15 mouse cellular contexts compared by ENCODE assay signal in the genomic region with DNA sequence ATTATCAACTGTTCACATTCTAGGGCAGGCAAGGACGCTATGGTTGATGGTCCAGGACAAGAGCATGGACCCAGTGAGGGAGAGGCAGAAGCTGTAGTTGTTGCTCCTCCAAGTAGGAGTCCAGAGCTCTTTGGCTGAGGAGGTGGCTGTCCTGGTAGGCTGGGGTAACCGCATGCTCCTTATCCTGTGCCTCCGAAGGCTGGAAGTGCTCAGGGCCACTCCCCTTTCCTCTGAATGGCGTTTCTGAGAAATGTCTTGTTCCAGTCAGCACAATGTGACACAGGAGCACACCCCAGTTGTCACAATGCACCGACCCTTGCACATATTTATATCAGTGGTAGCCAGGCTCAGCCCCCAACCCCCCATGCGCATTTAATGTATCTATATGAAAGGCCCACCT. TPM values are rescaled to one million over a fixed set of nuclear protein-coding genes. Genes with fewer than 3 reads are reported as not detected.
A peak's percentile ranks its signal among the peaks of the same experiment; 100 is the strongest.
DNase-seq lines count a peak whose midpoint lies in the region; ATAC-seq and TF ChIP-seq lines count a peak whose summit lies in the region.
"Had no signal": no experiment of that assay in that cellular context is flagged by ENCODE, and none has a peak within 500 bp of the region (broad histone marks: within the 10 kb centered on the region; RNA-seq: fewer than 3 reads in every experiment).

No protein-coding gene starts in this region.

- no peaks in the 10 kb centered on the region for H3K36me3 ChIP-seq in lung, embryonic 14.5 days (ENCODE audit: insufficient read depth)
- H3K36me3 ChIP-seq: embryonic facial prominence, embryonic 12.5 days; hindbrain, embryonic 12.5 days had no signal

- ATAC-seq in lung, embryonic 14.5 days (ENCODE audit: insufficient read depth), result peak; percentile 42; the same call in 1 of the 2 replicates
- peak; percentile 68 for ATAC-seq in megakaryocyte-erythroid progenitor cell, adult 5-6 weeks (replicated peaks; ENCODE audit: low FRiP score, low TSS enrichment, poor library complexity, severe bottlenecking)
- no peak for ATAC-seq in inflammation-experienced regulatory T-cells, adult 6 months
- ATAC-seq: CD4-positive, CD25-positive, alpha-beta regulatory T cell, adult 4 months; forebrain, embryonic 16.5 days had no signal

- no peak overlapping the region for H3K9ac ChIP-seq in lung, embryonic 14.5 days
- H3K9ac ChIP-seq: embryonic facial prominence, embryonic 12.5 days; hindbrain, embryonic 12.5 days had no signal

- TF ChIP-seq CTCF in lung, embryonic 14.5 days (IDR thresholded peaks at IDR 0.05; ENCODE audit: low read depth), result no peak
- no peak for TF ChIP-seq CTCF in lung, adult 2 months (IDR thresholded peaks at IDR 0.05; ENCODE audit: insufficient read depth, low read length)

- peaks cover 10% of the 10 kb centered on the region for H3K4me1 ChIP-seq in lung, embryonic 14.5 days (ENCODE audit: insufficient read depth)
- peaks cover 2% of the 10 kb centered on the region; the same call in 1 of the 2 replicates for H3K4me1 ChIP-seq in lung, adult 2 months (ENCODE audit: control insufficient read depth, insufficient read depth, low read length)

- no peaks in the 10 kb centered on the region for H3K27me3 ChIP-seq in lung, embryonic 14.5 days (ENCODE audit: insufficient read depth, low read length)
- H3K27me3 ChIP-seq: embryonic facial prominence, embryonic 12.5 days; hindbrain, embryonic 12.5 days had no signal

- H3K27ac ChIP-seq in lung, embryonic 14.5 days (ENCODE audit: low read depth), result no peak overlapping the region
- H3K27ac ChIP-seq: embryonic facial prominence, embryonic 12.5 days; hindbrain, embryonic 12.5 days had no signal

- no peak overlapping the region for H3K4me3 ChIP-seq in lung, embryonic 14.5 days (ENCODE audit: low read depth, low read length)
- no peak overlapping the region for H3K4me3 ChIP-seq in lung, adult 2 months (replicated peaks; ENCODE audit: extremely low read depth, low read depth, low read length)
- H3K4me3 ChIP-seq: embryonic facial prominence, embryonic 12.5 days; gastrocnemius, adult 2 months; hindbrain, embryonic 12.5 days had no signal

- peak; percentile 43 for DNase-seq in lung, embryonic 14.5 days
- no peak for DNase-seq in lung, adult 2 months
- peak; percentile 20 for DNase-seq in c-Kit-positive CD71-negative TER-119-negative erythroid progenitor cells, embryonic 14.5 days (ENCODE audit: low read depth)
- peak; percentile 7 for DNase-seq in induced T-regulatory cell, adult 2 months (ENCODE audit: low read depth)
- DNase-seq in ovary, postnatal 10 days (ENCODE audit: low spot score), result no peak
- DNase-seq: cerebellum, adult 2 months; gastrocnemius, adult 2 months; kidney, adult 2 months; kidney, postnatal 36 days had no signal

- 37% methylated on average over 6 of the region's 6 CpGs for WGBS in lung, embryonic 14.5 days
- WGBS in lung, adult 2 months, result 41% methylated on average over 6 of the region's 6 CpGs

- no peak overlapping the region for H3K4me2 ChIP-seq in lung, embryonic 14.5 days
- H3K4me2 ChIP-seq: embryonic facial prominence, embryonic 12.5 days; hindbrain, embryonic 12.5 days had no signal

- no peaks in the 10 kb centered on the region for H3K9me3 ChIP-seq in lung, embryonic 14.5 days (ENCODE audit: low read depth, low read length)
- H3K9me3 ChIP-seq: embryonic facial prominence, embryonic 12.5 days; hindbrain, embryonic 12.5 days had no signal

- no peak for TF ChIP-seq POLR2A in lung, adult 2 months (IDR thresholded peaks at IDR 0.05; ENCODE audit: borderline replicate concordance, extremely low read depth, low read depth, low read length)

RNA-seq across cellular contexts. Expression of a gene that starts 30.4 kb away (rescaled TPM):
- polyA plus RNA-seq in lung, embryonic 14.5 days (2014; fragmentation: Nextera tagmentation; extraction: Ambion mirVana), result 17.2 and 17.6 TPM in 2 replicates
- 179 and 202 TPM in 2 replicates for polyA plus RNA-seq in lung, adult 2 months (2012; rRNA removed)
- total RNA-seq in megakaryocyte-erythroid progenitor cell, adult 5-6 weeks (2014; fragmentation: Nextera tagmentation), result 0.20 TPM in 1 of 2 replicates, not detected in the other
- total RNA-seq in megakaryocyte-erythroid progenitor cell, adult 5-6 weeks (2017), result not detected in 2 replicates
- polyA plus RNA-seq in inflammation-experienced regulatory T-cells, adult 6 months (2017; shearing (Covaris generic)), result not detected
- polyA plus RNA-seq: CD4-positive, CD25-positive, alpha-beta regulatory T cell, adult 4 months had no signal

RNA-seq across cellular contexts. Expression of a gene that starts 43.8 kb away (rescaled TPM):
- 0.62 and 1.0 TPM in 2 replicates for polyA plus RNA-seq in lung, embryonic 14.5 days (2014; fragmentation: Nextera tagmentation; extraction: Ambion mirVana)
- polyA plus RNA-seq in lung, adult 2 months (2012; rRNA removed), result 1.6 and 3.1 TPM in 2 replicates
- not detected in 2 replicates for total RNA-seq in megakaryocyte-erythroid progenitor cell, adult 5-6 weeks (2014; fragmentation: Nextera tagmentation)
- 2.0 TPM in 1 of 2 replicates, not detected in the other for total RNA-seq in megakaryocyte-erythroid progenitor cell, adult 5-6 weeks (2017)
- polyA plus RNA-seq in inflammation-experienced regulatory T-cells, adult 6 months (2017; shearing (Covaris generic)), result not detected
- polyA plus RNA-seq: CD4-positive, CD25-positive, alpha-beta regulatory T cell, adult 4 months had no signal

Comparison
In these comparisons a context has a peak if more than half of its experiments do, and no peak if none do; other contexts are left out.
1. DNase-seq: peak in lung, embryonic 14.5 days (single experiment), c-Kit-positive CD71-negative TER-119-negative erythroid progenitor cells, embryonic 14.5 days (single experiment) and induced T-regulatory cell, adult 2 months (single experiment); none in lung, adult 2 months (single experiment) and ovary, postnatal 10 days (single experiment).
2. RNA of a gene that starts 30.4 kb away (polyA plus RNA-seq): 179 to 202 TPM in lung, adult 2 months and 17.2 to 17.6 TPM in lung, embryonic 14.5 days; not detected in inflammation-experienced regulatory T-cells, adult 6 months; every median in the first group is over 10 times any median in the second.